Mouse (Mus musculus): Measurements from ENCODE around the gene Ajm1. TPM values are rescaled to one million over a fixed set of nuclear protein-coding genes. Genes with fewer than 3 reads are reported as not detected.

The Ajm1 gene
- polyA plus RNA-seq, 1 experiment from 2014 or later = 0.16 TPM

- Histone ChIP-seq H3K4me3 (no peak overlapping the region), H3K4me1 (no peaks in the 10 kb centered on the region; the same call in 1 of the 2 replicates), H3K36me3 (replicated peaks) (peaks cover 92% of the 10 kb centered on the region), H3K9me3 (no peaks in the 10 kb centered on the region), H3K27me3 (replicated peaks; ENCODE audit: low read depth, poor library complexity, severe bottlenecking) (no peaks in the 10 kb centered on the region), H3K27ac (replicated peaks) (no peak overlapping the region)
- no peak for DNase-seq (ENCODE audit: low spot score)
- 92% methylated on average over 8 of the region's 8 CpGs for WGBS
These were observed 45.0 kb downstream of the Ajm1 start for GRCm38 (mm10) chr2:25536531-25536930.

DNA sequence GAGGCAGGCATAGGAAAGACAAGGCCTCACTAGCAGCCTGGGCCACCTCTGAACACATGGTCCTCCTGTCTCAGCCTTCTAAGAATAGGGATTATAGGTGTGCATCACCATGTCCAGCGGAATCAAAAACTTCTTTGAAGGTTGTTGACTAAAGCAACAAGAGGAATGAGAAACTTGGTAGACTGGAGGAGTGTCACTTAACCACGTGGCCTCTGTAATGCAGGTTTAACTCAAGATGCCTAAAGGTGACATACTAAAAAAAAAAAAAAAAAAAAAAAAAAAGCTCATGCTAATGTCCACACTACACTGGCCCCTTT is 46.7 kb downstream of the Ajm1 start:
- Histone ChIP-seq H3K27ac (replicated peaks) (no peak overlapping the region), H3K4me3 (no peak overlapping the region), H3K4me1 (no peaks in the 10 kb centered on the region), H3K9me3 (no peaks in the 10 kb centered on the region), H3K27me3 (replicated peaks; ENCODE audit: low read depth, poor library complexity, severe bottlenecking) (no peaks in the 10 kb centered on the region), H3K36me3 (replicated peaks) (peaks cover 99% of the 10 kb centered on the region)
- DNase-seq (ENCODE audit: low spot score) = no peak
- 96% methylated on average over 2 of the region's 2 CpGs for WGBS

- H3K27me3 ChIP-seq (replicated peaks; ENCODE audit: low read depth, poor library complexity, severe bottlenecking) = no peaks in the 10 kb centered on the region
- no peaks in the 10 kb centered on the region for H3K9me3 ChIP-seq
- no peak for DNase-seq (ENCODE audit: low spot score)
- H3K4me1 ChIP-seq = no peaks in the 10 kb centered on the region
- WGBS = 86% methylated on average over 3 of the region's 3 CpGs
- H3K4me3 ChIP-seq = no peak overlapping the region
- peaks cover 99% of the 10 kb centered on the region for H3K36me3 ChIP-seq (replicated peaks)
- H3K27ac ChIP-seq (replicated peaks) = no peak overlapping the region
These were observed 47.2 kb downstream of the Ajm1 start for GRCm38 (mm10) chr2:25534178-25534865.

DNA sequence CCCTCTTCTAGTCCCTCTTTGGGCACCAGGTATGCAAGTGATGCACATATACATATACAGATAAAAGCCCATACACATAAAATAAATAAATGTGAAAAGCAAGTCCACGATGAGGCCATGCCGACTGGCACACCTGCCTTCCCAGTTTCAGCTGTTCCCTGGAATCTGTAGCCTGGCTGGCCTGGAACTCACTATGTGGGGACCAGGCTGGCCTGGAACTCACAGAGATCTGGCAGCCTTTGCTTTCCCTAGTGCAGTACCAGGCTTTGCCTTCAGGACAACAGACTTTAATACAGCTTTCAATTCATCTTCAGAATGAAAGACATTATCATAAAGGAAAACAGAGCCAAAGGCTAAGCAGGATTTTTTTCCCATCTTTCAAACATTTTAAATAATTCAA is 47.9 kb downstream of the Ajm1 start:
- no peaks in the 10 kb centered on the region for H3K9me3 ChIP-seq
- DNase-seq (ENCODE audit: low spot score) = no peak
- H3K4me1 ChIP-seq = no peaks in the 10 kb centered on the region
- 89% methylated on average over 2 of the region's 2 CpGs for WGBS
- no peaks in the 10 kb centered on the region for H3K27me3 ChIP-seq (replicated peaks; ENCODE audit: low read depth, poor library complexity, severe bottlenecking)
- no peak overlapping the region for H3K27ac ChIP-seq (replicated peaks)
- peaks cover 100% of the 10 kb centered on the region for H3K36me3 ChIP-seq (replicated peaks)
- H3K4me3 ChIP-seq = no peak overlapping the region

- Histone ChIP-seq H3K27me3 (replicated peaks; ENCODE audit: low read depth, poor library complexity, severe bottlenecking) (no peaks in the 10 kb centered on the region), H3K27ac (replicated peaks) (no peak overlapping the region), H3K36me3 (replicated peaks) (peaks cover 98% of the 10 kb centered on the region), H3K4me3 (no peak overlapping the region), H3K4me1 (no peaks in the 10 kb centered on the region), H3K9me3 (no peaks in the 10 kb centered on the region)
- 89% methylated on average over 9 of the region's 9 CpGs for WGBS
- DNase-seq (ENCODE audit: low spot score) = no peak
These were observed 54.9 kb downstream of the Ajm1 start for GRCm38 (mm10) chr2:25526510-25527302.

Other genes starting within 250 kb of the Ajm1 start
- gene Man1b1, start 249.4 kb downstream of the Ajm1 start, polyA plus RNA-seq (2016; fragmentation: Nextera tagmentation; extraction: Ambion mirVana) = 50.4 and 51.9 TPM in 2 replicates
- 17.0 and 18.0 TPM in 2 replicates for gene Dpp7, start 225.4 kb downstream of the Ajm1 start, polyA plus RNA-seq (2016; fragmentation: Nextera tagmentation; extraction: Ambion mirVana)
- 8.5 and 11.4 TPM in 2 replicates for gene Uap1l1, start 216.1 kb downstream of the Ajm1 start, polyA plus RNA-seq (2016; fragmentation: Nextera tagmentation; extraction: Ambion mirVana)
- 73.6 and 74.6 TPM in 2 replicates for gene Sapcd2, start 209.4 kb downstream of the Ajm1 start, polyA plus RNA-seq (2016; fragmentation: Nextera tagmentation; extraction: Ambion mirVana)
- 0.14 TPM in 1 of 2 replicates, not detected in the other for gene Entpd2, start 185.9 kb downstream of the Ajm1 start, polyA plus RNA-seq (2016; fragmentation: Nextera tagmentation; extraction: Ambion mirVana)
- gene Npdc1, start 182.4 kb downstream of the Ajm1 start, polyA plus RNA-seq (2016; fragmentation: Nextera tagmentation; extraction: Ambion mirVana) = 38.3 and 40.3 TPM in 2 replicates
- gene Fut7, start 158.5 kb downstream of the Ajm1 start, polyA plus RNA-seq (2016; fragmentation: Nextera tagmentation; extraction: Ambion mirVana) = not detected in 2 replicates
- 4.3 and 5.6 TPM in 2 replicates for gene Abca2, start 153.1 kb downstream of the Ajm1 start, polyA plus RNA-seq (2016; fragmentation: Nextera tagmentation; extraction: Ambion mirVana)
- gene Clic3, start 124.9 kb downstream of the Ajm1 start, polyA plus RNA-seq (2016; fragmentation: Nextera tagmentation; extraction: Ambion mirVana) = 0.60 and 1.4 TPM in 2 replicates
- 15.8 and 16.0 TPM in 2 replicates for gene Paxx, start 120.7 kb downstream of the Ajm1 start, polyA plus RNA-seq (2016; fragmentation: Nextera tagmentation; extraction: Ambion mirVana)
- 0.18 TPM in 1 of 2 replicates, not detected in the other for gene Ptgds, start 111.7 kb downstream of the Ajm1 start, polyA plus RNA-seq (2016; fragmentation: Nextera tagmentation; extraction: Ambion mirVana)
- gene Lcn12, start 87.8 kb downstream of the Ajm1 start, polyA plus RNA-seq (2016; fragmentation: Nextera tagmentation; extraction: Ambion mirVana) = not detected in 2 replicates
- 87.9 and 92.2 TPM in 2 replicates for gene Fbxw5, start 81.0 kb downstream of the Ajm1 start, polyA plus RNA-seq (2016; fragmentation: Nextera tagmentation; extraction: Ambion mirVana)
- gene C8g, start 80.0 kb downstream of the Ajm1 start, polyA plus RNA-seq (2016; fragmentation: Nextera tagmentation; extraction: Ambion mirVana) = 6.1 and 6.7 TPM in 2 replicates
- 39.9 and 40.1 TPM in 2 replicates for gene Traf2, start 34.8 kb downstream of the Ajm1 start, polyA plus RNA-seq (2016; fragmentation: Nextera tagmentation; extraction: Ambion mirVana)
- gene Edf1, start 23.9 kb downstream of the Ajm1 start, polyA plus RNA-seq (2016; fragmentation: Nextera tagmentation; extraction: Ambion mirVana) = 310 and 316 TPM in 2 replicates
- gene Mamdc4, start 6.9 kb downstream of the Ajm1 start, polyA plus RNA-seq (2016; fragmentation: Nextera tagmentation; extraction: Ambion mirVana) = 1.9 and 7.7 TPM in 2 replicates
- gene Phpt1, start 6.5 kb downstream of the Ajm1 start, polyA plus RNA-seq (2016; fragmentation: Nextera tagmentation; extraction: Ambion mirVana) = 146 and 155 TPM in 2 replicates
- 77.1 and 78.2 TPM in 2 replicates for gene Rabl6, start 26.8 kb upstream of the Ajm1 start, polyA plus RNA-seq (2016; fragmentation: Nextera tagmentation; extraction: Ambion mirVana)
- 0.10 and 0.11 TPM in 2 replicates for gene Ccdc183, start 35.9 kb upstream of the Ajm1 start, polyA plus RNA-seq (2016; fragmentation: Nextera tagmentation; extraction: Ambion mirVana)
- gene Tmem141, start 40.2 kb upstream of the Ajm1 start, polyA plus RNA-seq (2016; fragmentation: Nextera tagmentation; extraction: Ambion mirVana) = 16.6 and 17.2 TPM in 2 replicates
- gene Fcna, start 46.3 kb upstream of the Ajm1 start, polyA plus RNA-seq (2016; fragmentation: Nextera tagmentation; extraction: Ambion mirVana) = 0.49 and 0.57 TPM in 2 replicates
- gene Lcn8, start 71.4 kb upstream of the Ajm1 start, polyA plus RNA-seq (2016; fragmentation: Nextera tagmentation; extraction: Ambion mirVana) = 0.24 TPM in 1 of 2 replicates, not detected in the other
- not detected in 2 replicates for gene Lcn5, start 76.2 kb upstream of the Ajm1 start, polyA plus RNA-seq (2016; fragmentation: Nextera tagmentation; extraction: Ambion mirVana)
- gene Lcn6, start 95.0 kb upstream of the Ajm1 start, polyA plus RNA-seq (2016; fragmentation: Nextera tagmentation; extraction: Ambion mirVana) = not detected in 2 replicates
- not detected in 2 replicates for gene Lcn10, start 101.0 kb upstream of the Ajm1 start, polyA plus RNA-seq (2016; fragmentation: Nextera tagmentation; extraction: Ambion mirVana)
- not detected in 2 replicates for gene Obp2a, start 118.3 kb upstream of the Ajm1 start, polyA plus RNA-seq (2016; fragmentation: Nextera tagmentation; extraction: Ambion mirVana)
- gene Bmyc, start 125.0 kb upstream of the Ajm1 start, polyA plus RNA-seq (2016; fragmentation: Nextera tagmentation; extraction: Ambion mirVana) = 80.3 and 82.0 TPM in 2 replicates
- not detected in 2 replicates for gene Obp2b, start 155.3 kb upstream of the Ajm1 start, polyA plus RNA-seq (2016; fragmentation: Nextera tagmentation; extraction: Ambion mirVana)
- gene Lcn3, start 183.8 kb upstream of the Ajm1 start, polyA plus RNA-seq (2016; fragmentation: Nextera tagmentation; extraction: Ambion mirVana) = not detected in 2 replicates
- gene Lcn11, start 195.3 kb upstream of the Ajm1 start, polyA plus RNA-seq (2016; fragmentation: Nextera tagmentation; extraction: Ambion mirVana) = not detected in 2 replicates
- not detected in 2 replicates for gene Gm13539, start 200.5 kb upstream of the Ajm1 start, polyA plus RNA-seq (2016; fragmentation: Nextera tagmentation; extraction: Ambion mirVana)
- not detected in 2 replicates for gene Glt6d1, start 234.1 kb upstream of the Ajm1 start, polyA plus RNA-seq (2016; fragmentation: Nextera tagmentation; extraction: Ambion mirVana)
- gene Lcn9, start 241.4 kb upstream of the Ajm1 start, polyA plus RNA-seq (2016; fragmentation: Nextera tagmentation; extraction: Ambion mirVana) = not detected in 2 replicates